Mouse (Mus musculus) hindbrain, embryonic 12.5 days (tissue): ENCODE measurements at regions not wholly inside any gene's neighbourhood (a gene's known extent, or its start where the extent isn't known, plus 50 kb on each side); places are given as distances from the start of the nearest gene placed in this dataset.

Source experiments
- ATAC-seq: fragments of 200-750 bp; cut with Nextera tagmentation; 2 replicates; pipeline ENCODE4 v1.8.0; 2017; ENCODE audit warnings: moderate TSS enrichment; ENCODE audit not compliant: low FRiP score
- H3K27ac ChIP-seq: fragments of 300-500 bp; sonication (generic); 2 replicates; pipeline ENCODE4 v1.5.1; 2016; ENCODE audit warnings: mild to moderate bottlenecking
- H3K27me3 ChIP-seq: fragments of 300-500 bp; sonication (generic); 2 replicates; pipeline ENCODE4 v1.6.1; 2016; ENCODE audit warnings: mild to moderate bottlenecking
- H3K36me3 ChIP-seq: fragments of 300-500 bp; sonication (generic); 2 replicates; pipeline ENCODE4 v1.6.1; 2016; ENCODE audit warnings: mild to moderate bottlenecking
- H3K4me1 ChIP-seq: fragments of 300-500 bp; sonication (generic); 2 replicates; pipeline ENCODE4 v1.6.1; 2016
- H3K4me2 ChIP-seq: fragments of 300-500 bp; sonication (generic); replicated peaks from 2 replicates; pipeline ENCODE4 v1.6.1; 2016; ENCODE audit warnings: mild to moderate bottlenecking
- H3K4me3 ChIP-seq: fragments of 300-500 bp; sonication (generic); 2 replicates; pipeline ENCODE4 v1.5.1; 2016; ENCODE audit warnings: mild to moderate bottlenecking
- H3K9ac ChIP-seq: fragments of 300-500 bp; sonication (generic); 2 replicates; pipeline ENCODE4 v1.6.1; 2016; ENCODE audit warnings: mild to moderate bottlenecking, moderate library complexity
- H3K9me3 ChIP-seq: fragments of 300-500 bp; sonication (generic); replicated peaks from 2 replicates; pipeline ENCODE4 v1.6.1; 2016; ENCODE audit warnings: mild to moderate bottlenecking
- WGBS: fragments of 180-500 bp; shearing (Covaris S2); methylation state at CpG from one replicate; pipeline ENCODE4 v1.1.7; 2016; 5-methylcytosine and 5-hydroxymethylcytosine counted together

DNA sequence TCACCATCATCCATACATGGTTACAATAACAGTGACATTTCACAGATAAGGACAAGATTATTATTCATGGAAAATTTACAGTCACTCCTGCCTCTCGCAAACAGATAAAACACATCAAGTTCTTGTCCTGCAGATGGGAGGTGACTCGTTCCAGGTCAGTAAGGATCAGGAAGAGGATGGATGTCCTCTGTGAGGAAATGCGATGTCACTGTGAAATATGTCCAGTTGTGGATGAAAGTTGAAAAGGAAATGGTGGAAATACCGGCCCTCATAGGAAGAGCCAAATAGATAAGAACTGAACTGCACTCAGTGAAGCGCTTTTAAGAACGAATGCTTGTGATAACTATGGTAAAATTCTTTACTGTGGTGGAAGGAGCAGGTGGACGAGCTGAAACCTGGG, 255.8 kb downstream of the Gm11146 start:
- H3K27ac ChIP-seq: no peak overlapping the region
- no peaks in the 10 kb centered on the region for H3K4me1 ChIP-seq
- 83% methylated on average over 7 of the region's 7 CpGs for WGBS
- H3K4me2 ChIP-seq: no peak overlapping the region
- H3K9me3 ChIP-seq: no peaks in the 10 kb centered on the region
- no peaks in the 10 kb centered on the region for H3K27me3 ChIP-seq
- no peak overlapping the region for H3K9ac ChIP-seq
- no peak overlapping the region for H3K4me3 ChIP-seq
- H3K36me3 ChIP-seq: 0 out of 2 replicates have a peak, but pooled peaks cover 3% of the 10 kb centered on the region
- ATAC-seq: no peak

DNA sequence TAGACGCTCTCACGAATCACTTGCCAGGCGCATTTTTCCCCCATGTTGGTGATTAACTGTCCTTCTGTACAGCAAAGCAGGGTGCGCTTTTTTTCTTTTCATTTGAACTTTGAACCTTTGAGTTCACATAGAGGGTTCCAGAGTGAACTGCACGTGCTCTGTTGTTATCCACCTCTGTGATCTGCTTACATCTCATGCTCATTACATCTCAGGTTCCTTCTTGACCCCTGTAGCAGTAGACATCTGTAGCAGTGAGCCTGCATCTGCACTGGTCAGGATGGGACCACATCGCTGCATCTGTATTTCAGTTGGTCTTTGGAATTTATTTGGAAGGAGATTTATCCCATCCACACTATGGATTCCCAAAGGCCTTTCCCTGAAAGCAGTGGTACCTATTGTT, 269.6 kb downstream of the Gm11146 start:
- Histone ChIP-seq H3K4me3 (peak overlapping the region; percentile 18; the same call in 1 of the 2 replicates), H3K27me3 (no peaks in the 10 kb centered on the region), H3K4me2 (peak overlapping the region; percentile 55), H3K4me1 (peaks cover 18% of the 10 kb centered on the region), H3K9ac (0 out of 2 replicates have a peak overlapping the region, but pooled peaks have one; percentile 38), H3K27ac (no peak overlapping the region), H3K9me3 (no peaks in the 10 kb centered on the region), H3K36me3 (no peaks in the 10 kb centered on the region)
- 44% methylated on average over 6 of the region's 6 CpGs for WGBS
- ATAC-seq: no peak

DNA sequence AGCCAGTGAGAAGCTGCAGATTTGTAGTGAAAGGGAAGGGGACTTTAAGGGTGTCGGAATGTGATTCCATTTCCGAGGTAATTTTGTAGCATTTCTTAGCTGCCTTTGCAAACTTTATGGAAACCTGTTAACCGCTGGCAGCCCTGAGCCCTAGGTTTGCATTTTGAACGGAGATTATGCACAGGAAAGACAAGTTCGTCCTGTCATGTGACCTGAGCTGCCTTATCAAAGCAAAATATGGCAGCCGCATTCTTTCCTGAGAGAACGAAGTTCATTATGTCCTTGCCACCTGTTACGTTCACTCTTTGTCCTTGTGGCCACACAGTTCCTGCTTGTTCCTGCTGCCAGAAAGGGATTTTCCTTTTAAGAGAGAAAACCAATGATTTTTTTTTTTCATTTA, 270.9 kb downstream of the Gm11146 start:
- 10% methylated on average over 8 of the region's 8 CpGs for WGBS

DNA sequence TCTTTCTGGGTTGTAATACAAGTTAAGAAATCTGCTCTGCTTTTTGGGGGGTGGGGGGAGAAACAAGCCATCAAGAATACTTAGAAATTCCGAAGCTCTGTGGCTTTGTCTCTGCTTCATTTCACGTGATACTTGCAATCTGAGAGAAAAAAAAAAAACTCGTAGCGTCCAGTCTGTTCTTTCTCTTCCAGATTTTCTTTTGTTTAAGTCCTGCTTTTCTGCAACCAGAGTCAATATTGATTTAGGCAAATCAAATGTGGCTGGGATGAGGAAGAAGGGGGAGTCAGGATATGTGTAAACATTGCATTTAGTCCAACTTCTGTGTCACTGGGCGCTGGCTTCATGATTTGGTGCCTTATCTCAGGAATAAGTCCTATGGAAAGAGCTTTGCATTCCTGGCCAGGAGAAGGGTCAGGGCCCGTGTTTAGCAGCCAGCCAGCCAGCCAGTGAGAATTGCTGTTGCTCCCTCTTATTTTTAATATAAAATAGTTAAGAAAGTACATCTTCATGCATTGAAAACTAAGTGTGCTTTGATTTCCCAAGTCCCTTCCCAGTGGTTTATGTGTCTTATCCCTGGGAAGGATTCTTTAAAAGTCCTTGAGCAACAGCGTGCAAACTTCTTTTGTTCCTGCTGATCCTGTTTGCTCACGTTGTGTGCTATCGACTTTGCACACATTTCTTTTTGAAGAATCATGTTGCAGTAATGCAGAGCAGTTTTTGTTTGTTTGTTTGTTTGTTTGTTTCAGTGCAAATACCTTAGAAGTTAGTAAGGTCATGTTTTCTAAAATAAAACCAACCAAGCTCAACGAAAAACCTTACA, 272.0 kb downstream of the Gm11146 start:
- Histone ChIP-seq H3K36me3 (no peaks in the 10 kb centered on the region), H3K4me2 (peak overlapping the region; percentile 55), H3K27me3 (no peaks in the 10 kb centered on the region), H3K4me3 (peak overlapping the region; percentile 49), H3K9ac (peak overlapping the region; percentile 71), H3K27ac (peak overlapping the region; percentile 94), H3K4me1 (peaks cover 18% of the 10 kb centered on the region), H3K9me3 (no peaks in the 10 kb centered on the region)
- WGBS: 6% methylated on average over 10 of the region's 10 CpGs
- no peak for ATAC-seq

More for the DNA sequence above, 270.9 kb downstream of the Gm11146 start:
- Histone ChIP-seq H3K36me3 (no peaks in the 10 kb centered on the region), H3K9ac (peak overlapping the region; percentile 71), H3K4me1 (peaks cover 18% of the 10 kb centered on the region), H3K27me3 (no peaks in the 10 kb centered on the region), H3K9me3 (no peaks in the 10 kb centered on the region), H3K4me3 (peak overlapping the region; percentile 49), H3K27ac (peak overlapping the region; percentile 49), H3K4me2 (peak overlapping the region; percentile 55)
- 0 out of 2 replicates have a peak, but pooled peaks have one; percentile 19 for ATAC-seq

DNA sequence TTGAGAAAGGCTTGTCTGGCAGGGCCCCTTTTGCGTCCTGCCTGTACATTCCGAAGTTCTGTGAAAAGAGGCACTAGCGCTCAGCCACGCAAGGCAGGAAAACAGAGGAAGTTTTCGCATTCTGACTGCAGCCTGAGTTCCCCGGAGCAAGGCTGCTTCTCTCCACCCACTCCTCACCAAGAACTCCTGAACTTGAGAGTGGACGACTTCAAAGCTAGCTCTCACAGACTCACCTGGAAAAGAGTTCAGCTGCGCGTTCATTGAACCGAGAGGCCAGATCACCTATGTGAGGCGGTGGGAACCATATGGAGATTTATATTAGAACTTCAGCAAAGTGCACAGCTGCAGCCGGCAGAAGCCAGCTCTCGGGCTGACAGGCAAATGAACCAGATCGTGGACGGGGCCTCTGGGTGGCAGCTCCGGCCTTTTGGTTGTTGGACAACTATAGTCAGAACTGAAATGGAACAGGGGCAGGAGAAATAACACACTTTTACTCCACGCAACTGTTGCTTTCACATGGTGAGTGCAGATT, 272.7 kb downstream of the Gm11146 start:
- H3K4me1 ChIP-seq: peaks cover 18% of the 10 kb centered on the region
- no peaks in the 10 kb centered on the region for H3K9me3 ChIP-seq
- peak overlapping the region; percentile 71 for H3K9ac ChIP-seq
- no peaks in the 10 kb centered on the region for H3K27me3 ChIP-seq
- 5% methylated on average over 17 of the region's 17 CpGs for WGBS
- peak overlapping the region; percentile 55 for H3K4me2 ChIP-seq
- H3K4me3 ChIP-seq: peak overlapping the region; percentile 49
- H3K27ac ChIP-seq: peak overlapping the region; percentile 94
- ATAC-seq: peak; percentile 75
- no peaks in the 10 kb centered on the region for H3K36me3 ChIP-seq

DNA sequence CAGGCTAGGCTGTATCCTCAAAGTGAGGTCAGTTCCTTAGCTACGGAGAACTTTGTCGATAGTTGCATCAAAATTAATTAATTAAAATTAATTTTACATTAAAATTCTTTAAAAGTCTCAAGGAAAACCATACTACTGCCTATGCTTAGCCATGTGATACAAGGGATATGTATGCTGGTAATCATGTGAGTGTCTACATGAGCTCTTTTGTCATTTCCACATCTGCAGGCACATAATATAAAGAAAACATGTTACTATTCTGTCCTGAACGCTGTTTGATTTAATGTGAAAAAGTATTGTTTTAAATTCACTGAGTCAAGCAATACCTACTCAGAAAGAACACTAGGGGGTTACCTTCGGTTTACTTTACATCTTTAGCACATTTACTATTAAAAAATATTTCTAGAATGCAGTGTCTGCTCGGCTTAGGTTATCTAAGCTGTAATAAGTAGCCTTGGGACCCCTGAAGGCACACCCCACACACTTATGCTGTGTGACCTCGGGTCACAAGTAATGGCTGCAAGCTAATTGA, 273.2 kb downstream of the Gm11146 start:
- H3K4me1 ChIP-seq: peaks cover 18% of the 10 kb centered on the region
- H3K27me3 ChIP-seq: no peaks in the 10 kb centered on the region
- WGBS: 22% methylated on average over 6 of the region's 6 CpGs
- peak overlapping the region; percentile 71 for H3K9ac ChIP-seq
- H3K4me2 ChIP-seq: peak overlapping the region; percentile 55
- no peaks in the 10 kb centered on the region for H3K9me3 ChIP-seq
- H3K27ac ChIP-seq: peak overlapping the region; percentile 94
- H3K4me3 ChIP-seq: peak overlapping the region; percentile 49
- peak; percentile 26 for ATAC-seq
- H3K36me3 ChIP-seq: no peaks in the 10 kb centered on the region

DNA sequence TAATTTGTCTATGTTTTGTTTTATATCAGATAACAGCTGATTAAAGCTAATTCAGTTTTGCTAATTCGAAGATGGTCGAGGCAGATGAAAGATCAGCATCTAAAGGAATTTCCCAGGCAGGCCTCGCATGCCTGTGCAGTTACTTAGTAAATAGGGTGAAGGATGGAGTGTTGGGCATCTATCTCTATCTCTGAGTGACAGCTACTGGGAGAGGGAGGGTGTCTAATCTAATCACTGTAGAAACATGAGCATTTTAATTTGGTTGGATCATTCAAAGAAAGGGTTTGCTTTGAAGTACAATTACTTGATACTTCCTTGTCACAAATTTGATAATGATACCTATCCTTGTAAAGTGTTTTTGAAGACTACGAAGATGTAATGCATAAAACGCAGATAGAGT, 273.8 kb downstream of the Gm11146 start:
- Histone ChIP-seq H3K4me2 (peak overlapping the region; percentile 55; the same call in 1 of the 2 replicates), H3K27me3 (no peaks in the 10 kb centered on the region), H3K9me3 (no peaks in the 10 kb centered on the region), H3K4me1 (peaks cover 18% of the 10 kb centered on the region), H3K27ac (no peak overlapping the region; the same call in 1 of the 2 replicates), H3K9ac (no peak overlapping the region), H3K4me3 (no peak overlapping the region), H3K36me3 (no peaks in the 10 kb centered on the region)
- no peak for ATAC-seq
- WGBS: 48% methylated on average over 5 of the region's 5 CpGs

DNA sequence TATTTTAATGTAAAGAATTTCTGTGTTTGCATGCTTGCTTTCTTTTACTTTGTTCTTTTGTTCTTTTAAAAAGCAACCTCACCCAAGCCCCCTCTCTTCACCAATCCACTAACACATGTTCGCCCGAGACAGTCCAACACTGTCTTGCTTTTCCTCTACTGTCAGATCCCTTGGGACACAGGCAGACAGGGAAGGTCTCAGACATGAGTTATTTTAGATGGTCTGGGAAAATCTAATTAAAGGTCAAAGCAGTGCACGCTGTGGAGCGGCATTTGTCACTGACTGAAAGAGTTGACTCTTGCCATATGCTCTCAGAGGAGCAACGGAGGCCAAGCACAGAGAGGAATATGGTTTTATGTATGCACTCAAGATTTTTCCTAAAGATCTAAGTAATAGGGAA, 279.6 kb downstream of the Gm11146 start:
- Histone ChIP-seq H3K9ac (no peak overlapping the region), H3K27ac (peak overlapping the region; percentile 26; the same call in 1 of the 2 replicates), H3K36me3 (no peaks in the 10 kb centered on the region), H3K4me2 (no peak overlapping the region), H3K27me3 (no peaks in the 10 kb centered on the region), H3K9me3 (no peaks in the 10 kb centered on the region), H3K4me3 (no peak overlapping the region), H3K4me1 (peaks cover 6% of the 10 kb centered on the region)
- ATAC-seq: peak; percentile 63; the same call in 1 of the 2 replicates
- WGBS: 18% methylated on average over 5 of the region's 5 CpGs

DNA sequence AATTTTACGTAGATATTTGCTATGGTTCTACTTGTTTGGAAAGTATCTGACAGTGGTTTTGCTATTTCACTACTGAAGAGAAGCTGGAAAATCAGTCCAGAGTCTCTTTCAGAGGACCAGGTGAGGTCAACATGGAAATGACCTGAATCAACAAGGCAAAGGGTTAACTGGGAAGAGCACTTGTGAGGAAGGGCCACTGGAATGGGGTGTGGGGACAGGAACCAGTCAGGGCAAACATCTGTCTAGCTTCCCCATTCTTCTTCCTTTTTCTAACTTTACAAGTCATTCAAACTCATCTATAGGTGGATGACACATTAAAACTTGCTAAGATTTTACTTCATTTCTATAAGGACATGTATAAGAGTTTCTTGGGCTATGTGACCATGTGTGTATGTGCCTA, 283.7 kb downstream of the Gm11146 start:
- Histone ChIP-seq H3K4me1 (peaks cover 6% of the 10 kb centered on the region), H3K4me2 (no peak overlapping the region), H3K9me3 (no peaks in the 10 kb centered on the region), H3K4me3 (no peak overlapping the region), H3K9ac (no peak overlapping the region), H3K36me3 (no peaks in the 10 kb centered on the region), H3K27me3 (no peaks in the 10 kb centered on the region), H3K27ac (no peak overlapping the region)
- WGBS: 85% methylated on average over 1 of the region's 1 CpGs
- ATAC-seq: no peak

DNA sequence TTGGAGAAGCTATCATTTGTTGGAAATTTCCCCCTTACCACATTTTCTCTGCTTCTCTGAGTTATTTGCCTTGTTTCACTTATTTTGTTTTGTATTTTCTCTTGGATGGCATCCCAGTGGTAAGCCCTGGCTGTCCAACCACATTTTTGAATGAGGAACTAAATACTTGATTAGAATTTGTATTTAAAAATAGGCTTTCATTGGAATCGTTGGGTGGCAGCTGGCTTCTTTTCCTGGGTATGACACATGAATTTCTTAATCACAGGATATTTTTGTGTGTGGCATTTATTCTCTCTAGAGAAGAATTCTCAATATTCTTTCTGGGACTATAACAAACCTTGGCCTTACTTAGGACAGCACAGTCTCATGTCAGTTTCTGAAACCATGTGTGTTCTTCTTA, 286.5 kb downstream of the Gm11146 start:
- Histone ChIP-seq H3K9ac (no peak overlapping the region), H3K27ac (no peak overlapping the region), H3K4me3 (no peak overlapping the region), H3K36me3 (no peaks in the 10 kb centered on the region), H3K4me1 (no peaks in the 10 kb centered on the region), H3K9me3 (no peaks in the 10 kb centered on the region), H3K4me2 (no peak overlapping the region), H3K27me3 (no peaks in the 10 kb centered on the region)
- WGBS: 86% methylated on average over 1 of the region's 1 CpGs
- no peak for ATAC-seq

DNA sequence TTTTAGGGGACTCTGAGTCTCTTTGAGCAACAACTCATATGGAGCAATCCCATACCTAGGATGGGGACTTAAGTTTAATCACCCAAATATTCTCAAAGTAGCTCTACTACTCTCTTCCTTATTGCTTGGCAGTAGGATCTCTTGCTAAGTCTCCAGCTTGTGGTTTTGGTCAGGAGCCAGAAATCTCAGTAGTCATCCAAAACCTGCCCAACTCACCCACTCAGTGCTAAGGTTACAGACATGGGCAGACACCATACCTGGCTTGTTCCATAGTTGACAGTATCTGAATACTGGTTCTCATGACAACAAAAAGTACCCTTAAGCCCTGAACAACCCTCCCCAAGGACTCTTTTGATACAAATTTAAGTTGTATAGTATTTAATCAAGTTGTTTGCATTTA, 288.7 kb downstream of the Gm11146 start:
- no peak for ATAC-seq
- Histone ChIP-seq H3K9ac (no peak overlapping the region), H3K9me3 (no peaks in the 10 kb centered on the region), H3K27me3 (no peaks in the 10 kb centered on the region), H3K4me2 (no peak overlapping the region), H3K4me1 (no peaks in the 10 kb centered on the region), H3K4me3 (no peak overlapping the region), H3K36me3 (no peaks in the 10 kb centered on the region), H3K27ac (no peak overlapping the region)

DNA sequence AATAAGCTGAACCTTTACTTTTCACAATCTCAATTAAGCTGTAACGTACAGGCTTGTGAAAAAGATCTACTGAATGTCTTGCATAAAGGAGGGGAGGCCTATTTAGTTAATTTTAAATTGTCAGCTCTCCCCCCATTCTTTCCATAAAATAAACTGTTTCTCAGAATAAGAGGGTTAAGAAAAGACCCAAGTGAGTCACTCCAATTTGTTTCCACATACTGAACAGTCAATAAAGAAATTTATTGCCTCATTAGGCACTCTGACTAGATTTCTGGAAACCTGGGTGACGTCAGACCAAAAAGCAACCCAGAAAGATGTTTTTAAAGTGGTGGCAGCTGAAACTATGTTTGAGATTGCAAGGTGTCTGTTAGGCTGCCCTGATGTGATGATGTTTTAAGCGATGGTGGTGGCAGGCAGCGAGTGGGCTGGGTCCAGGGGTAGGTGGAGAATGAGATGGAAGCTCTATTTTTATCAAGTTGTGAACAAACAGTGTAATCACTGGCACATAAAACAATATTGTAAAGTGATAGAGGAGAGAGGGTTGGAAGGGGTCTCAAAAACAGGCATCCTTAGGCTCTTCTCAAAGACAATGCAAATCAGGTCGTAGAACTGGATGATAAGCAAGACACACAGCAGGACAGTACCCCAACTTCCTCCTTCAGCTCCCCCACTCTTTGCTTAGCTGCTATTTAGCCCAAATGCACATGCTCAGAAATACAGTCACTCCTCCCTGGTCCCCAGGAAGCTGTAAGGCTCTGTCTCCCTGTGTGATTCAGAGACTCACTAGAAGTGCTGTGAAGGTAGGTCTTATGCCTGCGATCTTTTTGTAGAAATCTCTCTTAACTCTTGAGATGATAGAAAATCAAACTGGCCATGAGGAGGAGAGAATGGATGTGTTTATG, 288.0 kb downstream of the Usp25 start:
- H3K36me3 ChIP-seq: no peaks in the 10 kb centered on the region
- H3K9ac ChIP-seq: no peak overlapping the region
- no peaks in the 10 kb centered on the region for H3K9me3 ChIP-seq
- no peaks in the 10 kb centered on the region for H3K27me3 ChIP-seq
- no peaks in the 10 kb centered on the region for H3K4me1 ChIP-seq
- H3K4me3 ChIP-seq: no peak overlapping the region
- no peak for ATAC-seq
- H3K27ac ChIP-seq: no peak overlapping the region
- no peak overlapping the region for H3K4me2 ChIP-seq
- 69% methylated on average over 6 of the region's 6 CpGs for WGBS
